ENCODE assay signal across 8 mouse cellular contexts in the genomic region with DNA sequence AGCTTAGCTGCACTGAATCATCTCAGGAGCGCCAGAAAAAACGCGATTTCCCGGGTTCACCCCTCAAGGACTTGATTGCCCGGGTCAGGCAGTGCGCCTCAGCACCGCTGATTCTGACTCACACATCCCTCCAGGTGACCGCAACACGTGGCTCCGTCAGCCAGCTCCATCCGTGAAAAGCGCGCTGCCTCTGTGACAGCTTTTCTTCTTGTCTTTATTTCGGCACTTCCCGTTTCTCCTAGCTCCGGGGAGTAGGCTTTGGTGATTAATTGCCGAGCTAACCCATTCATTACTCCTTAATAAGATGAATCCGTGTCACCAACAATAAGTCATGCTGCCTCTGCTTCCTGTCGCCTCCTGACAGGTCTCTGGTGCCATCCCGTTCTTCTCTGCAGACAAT.
A peak's percentile ranks its signal among the peaks of the same experiment; 100 is the strongest.
DNase-seq lines count a peak whose midpoint lies in the region; ATAC-seq and TF ChIP-seq lines count a peak whose summit lies in the region.

No protein-coding gene starts in this region.

- no peaks in the 10 kb centered on the region for H3K27me3 ChIP-seq in intestine, embryonic 15.5 days (replicated peaks)
- H3K27me3 ChIP-seq in intestine, postnatal 0 days (replicated peaks; ENCODE audit: control insufficient read depth, insufficient read depth, low read length) = no peaks in the 10 kb centered on the region
- H3K27me3 ChIP-seq in forebrain, embryonic 16.5 days (replicated peaks; ENCODE audit: control insufficient read depth, insufficient read depth, low read length) = no peaks in the 10 kb centered on the region
- 0 out of 2 replicates have a peak, but pooled peaks cover 4% of the 10 kb centered on the region for H3K27me3 ChIP-seq in stomach, embryonic 15.5 days (replicated peaks)

- no peak overlapping the region for H3K4me3 ChIP-seq in intestine, embryonic 15.5 days (replicated peaks)
- no peak overlapping the region for H3K4me3 ChIP-seq in intestine, postnatal 0 days (ENCODE audit: low read depth, low read length)
- H3K4me3 ChIP-seq in forebrain, embryonic 16.5 days (replicated peaks; ENCODE audit: low read length) = peak overlapping the region; percentile 3
- H3K4me3 ChIP-seq in stomach, embryonic 15.5 days (replicated peaks) = no peak overlapping the region

- ATAC-seq in intestine, embryonic 15.5 days = peak; percentile 20; the same call in 1 of the 2 replicates
- ATAC-seq in intestine, postnatal 0 days = no peak
- peak; percentile 54 for ATAC-seq in forebrain, embryonic 16.5 days
- peak; percentile 72 for ATAC-seq in megakaryocyte, adult 5-6 weeks (ENCODE audit: poor library complexity, severe bottlenecking)
- ATAC-seq in stomach, embryonic 15.5 days (ENCODE audit: insufficient read depth, low FRiP score, low read depth) = no peak

- intact Hi-C loops in heart, postnatal 14 days (cut with DNase I) = no loop called here

- peak; percentile 7 for DNase-seq in NIH3T3 (ENCODE audit: low read depth)
- DNase-seq in gastrocnemius, postnatal 25 days = no peak
- DNase-seq in heart, postnatal 14 days = no peak

- no peak overlapping the region for H3K27ac ChIP-seq in intestine, embryonic 15.5 days
- no peak overlapping the region for H3K27ac ChIP-seq in intestine, postnatal 0 days (ENCODE audit: low read depth, low read length)
- no peak overlapping the region for H3K27ac ChIP-seq in forebrain, embryonic 16.5 days (ENCODE audit: low read length)
- no peak overlapping the region for H3K27ac ChIP-seq in stomach, embryonic 15.5 days

- H3K4me2 ChIP-seq in intestine, embryonic 15.5 days (replicated peaks) = no peak overlapping the region; the same call in 1 of the 2 replicates
- no peak overlapping the region for H3K4me2 ChIP-seq in intestine, postnatal 0 days (replicated peaks; ENCODE audit: low read depth)
- peak overlapping the region; percentile 27 for H3K4me2 ChIP-seq in forebrain, embryonic 16.5 days (ENCODE audit: low read length)
- 0 out of 2 replicates have a peak overlapping the region, but pooled peaks have one; percentile 12 for H3K4me2 ChIP-seq in stomach, embryonic 15.5 days

- H3K4me1 ChIP-seq in intestine, embryonic 15.5 days (replicated peaks) = peaks cover 9% of the 10 kb centered on the region
- no peaks in the 10 kb centered on the region for H3K4me1 ChIP-seq in intestine, postnatal 0 days (replicated peaks; ENCODE audit: control insufficient read depth, insufficient read depth, low read length)
- H3K4me1 ChIP-seq in forebrain, embryonic 16.5 days (replicated peaks; ENCODE audit: control insufficient read depth, insufficient read depth, low read length) = peaks cover 12% of the 10 kb centered on the region
- H3K4me1 ChIP-seq in stomach, embryonic 15.5 days = peaks cover 11% of the 10 kb centered on the region; the same call in 1 of the 2 replicates

- WGBS in intestine, embryonic 15.5 days = 12% methylated on average over 20 of the region's 20 CpGs
- 27% methylated on average over 19 of the region's 20 CpGs for WGBS in intestine, postnatal 0 days
- 11% methylated on average over 20 of the region's 20 CpGs for WGBS in forebrain, embryonic 16.5 days
- 14% methylated on average over 20 of the region's 20 CpGs for WGBS in stomach, embryonic 15.5 days

- no peak for TF ChIP-seq CTCF in intestine, postnatal 0 days (IDR thresholded peaks at IDR 0.05; ENCODE audit: low read depth)

- H3K36me3 ChIP-seq in intestine, embryonic 15.5 days = no peaks in the 10 kb centered on the region
- H3K36me3 ChIP-seq in intestine, postnatal 0 days (ENCODE audit: control insufficient read depth, insufficient read depth) = no peaks in the 10 kb centered on the region
- H3K36me3 ChIP-seq in forebrain, embryonic 16.5 days (ENCODE audit: control insufficient read depth, insufficient read depth) = no peaks in the 10 kb centered on the region
- H3K36me3 ChIP-seq in stomach, embryonic 15.5 days = no peaks in the 10 kb centered on the region

- H3K9me3 ChIP-seq in intestine, embryonic 15.5 days = no peaks in the 10 kb centered on the region
- no peaks in the 10 kb centered on the region for H3K9me3 ChIP-seq in intestine, postnatal 0 days (ENCODE audit: control insufficient read depth)
- H3K9me3 ChIP-seq in forebrain, embryonic 16.5 days (ENCODE audit: control insufficient read depth, low read length) = no peaks in the 10 kb centered on the region
- no peaks in the 10 kb centered on the region for H3K9me3 ChIP-seq in stomach, embryonic 15.5 days

- no peak overlapping the region for H3K9ac ChIP-seq in intestine, embryonic 15.5 days
- H3K9ac ChIP-seq in intestine, postnatal 0 days (ENCODE audit: low read depth, low read length) = no peak overlapping the region
- H3K9ac ChIP-seq in forebrain, embryonic 16.5 days (replicated peaks; ENCODE audit: low read depth, low read length) = peak overlapping the region; percentile 31; the same call in 1 of the 2 replicates
- no peak overlapping the region for H3K9ac ChIP-seq in stomach, embryonic 15.5 days

Comparison
In these comparisons a context has a peak if more than half of its experiments do, and no peak if none do; other contexts are left out.
1. ATAC-seq: peak in intestine, embryonic 15.5 days (single experiment), forebrain, embryonic 16.5 days (single experiment) and megakaryocyte, adult 5-6 weeks (single experiment); none in intestine, postnatal 0 days (single experiment) and stomach, embryonic 15.5 days (single experiment).
2. H3K4me2 ChIP-seq: peak in forebrain, embryonic 16.5 days (single experiment) and stomach, embryonic 15.5 days (single experiment); none in intestine, embryonic 15.5 days (single experiment) and intestine, postnatal 0 days (single experiment).